Mouse (Mus musculus): Measurements from ENCODE around the gene Dhx35.

DNA sequence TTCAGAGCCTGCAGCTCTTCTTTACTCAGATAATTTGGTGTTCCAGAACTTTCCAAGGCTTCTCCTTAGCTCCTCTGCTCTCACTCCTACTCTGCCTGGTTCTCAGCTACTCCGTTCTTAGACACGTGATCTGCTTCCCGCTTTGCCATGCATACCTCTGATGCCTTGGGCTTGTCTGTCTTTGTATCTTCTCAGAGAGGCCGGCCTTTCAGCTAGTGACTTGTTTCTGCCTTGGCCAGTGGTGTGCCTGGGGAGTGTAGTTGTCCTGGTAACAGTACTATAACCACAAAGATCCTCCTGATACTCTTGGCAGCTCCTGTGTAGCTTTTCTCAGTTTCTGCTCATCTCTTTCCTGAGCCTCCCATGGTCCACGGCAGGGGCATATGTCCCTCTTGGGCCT is 38.6 kb downstream of the Dhx35 start:
- TF ChIP-seq ZNF384 (IDR thresholded peaks at IDR 0.05; ENCODE audit: low read depth, low read length): no peak
- no peak for TF ChIP-seq HCFC1 (IDR thresholded peaks at IDR 0.05; ENCODE audit: borderline replicate concordance, insufficient read depth, low read length)
